Mouse (Mus musculus) hematopoietic stem cell, adult 5-6 weeks (primary cell): ENCODE measurements around the gene Rtraf. TPM values are rescaled to one million over a fixed set of nuclear protein-coding genes. Genes with fewer than 3 reads are reported as not detected.
A peak's percentile ranks its signal among the peaks of the same experiment; 100 is the strongest.

ENCODE experiments used
- ATAC-seq, 2 experiments: fragments of 125-278 bp in 1 of 2; replicated peaks in 1 of 2; 2 replicates each; pipeline ENCODE4 v1.8.0; 2016 to 2017; ENCODE audit warnings: inconsistent platforms in 2 of 2, mild to moderate bottlenecking in 2 of 2, moderate number of reproducible peaks in 2 of 2, low read depth in 1 of 2, moderate TSS enrichment in 1 of 2; ENCODE audit not compliant: low FRiP score in 2 of 2, poor library complexity in 2 of 2, severe bottlenecking in 2 of 2, insufficient read depth in 1 of 2, low TSS enrichment in 1 of 2
- total RNA-seq: library from RNA; stranded (forward); fragments of 172-1452, 232-1000 nt; gene quantifications from 2 replicates; pipeline ENCODE4 v1.2.3, GENCODE M21; 2017

Gene Rtraf
- total RNA-seq, 1 experiment from 2014 or later: 147 TPM

GRCm38 (mm10) chr14:19807339-19807738, 16.3 kb downstream of the Rtraf start:
- no peak for ATAC-seq

DNA sequence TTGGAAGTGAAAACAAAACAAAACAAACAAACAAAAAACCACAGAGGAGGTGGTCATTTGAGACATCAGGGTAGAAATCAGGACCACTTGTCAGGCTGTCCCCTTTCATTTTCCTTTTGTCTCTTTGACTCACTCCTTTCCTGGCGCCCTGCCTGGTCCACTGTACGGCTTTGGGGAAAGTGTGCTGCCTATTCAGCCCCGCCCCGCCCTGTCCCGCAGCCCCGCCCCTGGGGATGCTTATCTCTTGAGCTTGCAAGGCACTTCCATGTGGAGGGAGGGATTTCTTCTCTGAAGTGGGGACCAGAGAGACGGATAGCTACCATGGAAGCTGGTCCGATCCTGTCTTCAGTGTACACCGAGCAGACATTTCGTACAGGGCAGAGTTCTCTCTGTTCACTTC, 20.0 kb downstream of the Rtraf start:
- ATAC-seq: peak; percentile 33 to 46; a peak in 2 of 4 replicates

DNA sequence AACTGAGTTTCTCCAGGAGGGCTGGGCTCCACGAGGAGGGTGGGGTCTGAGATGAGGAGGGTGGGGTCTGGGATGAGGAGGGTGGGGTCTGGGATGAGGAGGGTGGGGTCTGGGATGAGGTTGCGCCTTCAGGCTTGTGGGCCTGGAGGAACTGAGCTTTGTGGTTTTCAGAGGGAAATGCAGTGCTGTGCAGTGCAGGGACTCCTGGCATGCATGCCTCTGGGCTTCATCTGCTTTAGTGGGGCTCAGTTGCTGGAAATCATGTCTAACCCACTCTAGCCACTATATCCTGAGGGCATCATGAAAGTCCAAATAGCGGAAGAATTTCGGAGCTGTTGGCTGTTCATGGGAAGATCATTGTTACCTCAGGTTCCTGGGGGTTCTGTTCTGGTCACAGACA, 20.4 kb downstream of the Rtraf start:
- peak; percentile 38 to 44; a peak in 2 of 4 replicates for ATAC-seq

DNA sequence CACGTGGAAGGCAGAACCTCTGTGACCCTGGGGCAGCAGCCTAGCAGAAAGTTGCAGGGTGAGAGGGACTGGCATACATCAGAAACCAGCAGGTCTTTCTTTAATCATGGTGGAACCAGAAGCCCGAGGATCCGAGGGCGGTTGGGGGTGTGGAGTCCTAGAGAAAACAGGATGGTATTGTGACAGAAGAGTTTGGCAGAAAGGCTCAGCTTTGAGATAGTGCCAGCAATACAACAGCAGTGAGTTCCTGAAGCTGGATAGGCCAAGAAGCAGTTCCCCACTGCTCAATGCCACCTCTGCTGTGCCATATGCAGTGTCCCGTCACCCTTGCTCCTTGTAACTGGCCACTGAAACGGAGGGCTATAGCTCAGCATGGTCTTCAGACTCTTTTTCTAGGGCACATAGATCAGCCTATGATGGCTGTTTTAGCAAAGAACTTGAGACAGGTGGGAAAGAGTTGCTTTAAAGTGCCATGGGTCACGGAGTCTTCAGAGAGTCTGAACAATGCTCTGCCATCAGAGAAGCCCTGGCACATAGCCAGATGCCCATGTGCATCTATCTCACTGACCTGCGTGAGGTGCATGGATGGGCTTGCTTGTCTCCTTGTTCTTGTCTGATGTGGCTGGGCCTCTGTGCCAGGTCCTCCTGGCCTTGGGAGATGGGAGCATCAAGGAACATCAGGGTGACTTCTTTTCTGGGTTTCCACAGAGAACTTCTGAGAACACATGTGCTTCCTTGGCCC, 22.0 kb downstream of the Rtraf start:
- ATAC-seq: no peak

DNA sequence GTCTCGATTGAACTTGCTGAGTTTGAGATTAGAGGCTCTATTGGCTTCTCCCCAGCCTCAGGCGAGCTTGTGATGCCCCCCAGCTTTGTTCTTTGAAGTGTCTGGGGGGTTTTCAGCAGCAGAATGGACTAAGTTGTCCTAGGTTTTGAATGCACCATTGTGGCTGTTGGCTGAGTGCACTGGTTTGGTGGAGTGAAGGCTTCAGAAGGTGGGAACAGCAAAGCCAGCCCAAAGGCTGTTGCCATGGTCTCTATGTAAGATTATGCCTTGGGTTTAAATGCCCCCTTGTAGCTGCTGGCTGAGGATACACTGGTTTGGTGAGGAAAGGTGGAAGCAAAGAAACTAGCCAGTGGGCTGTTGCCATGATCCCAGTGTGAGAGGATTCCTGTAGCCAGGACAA, 23.1 kb downstream of the Rtraf start:
- ATAC-seq: no peak

DNA sequence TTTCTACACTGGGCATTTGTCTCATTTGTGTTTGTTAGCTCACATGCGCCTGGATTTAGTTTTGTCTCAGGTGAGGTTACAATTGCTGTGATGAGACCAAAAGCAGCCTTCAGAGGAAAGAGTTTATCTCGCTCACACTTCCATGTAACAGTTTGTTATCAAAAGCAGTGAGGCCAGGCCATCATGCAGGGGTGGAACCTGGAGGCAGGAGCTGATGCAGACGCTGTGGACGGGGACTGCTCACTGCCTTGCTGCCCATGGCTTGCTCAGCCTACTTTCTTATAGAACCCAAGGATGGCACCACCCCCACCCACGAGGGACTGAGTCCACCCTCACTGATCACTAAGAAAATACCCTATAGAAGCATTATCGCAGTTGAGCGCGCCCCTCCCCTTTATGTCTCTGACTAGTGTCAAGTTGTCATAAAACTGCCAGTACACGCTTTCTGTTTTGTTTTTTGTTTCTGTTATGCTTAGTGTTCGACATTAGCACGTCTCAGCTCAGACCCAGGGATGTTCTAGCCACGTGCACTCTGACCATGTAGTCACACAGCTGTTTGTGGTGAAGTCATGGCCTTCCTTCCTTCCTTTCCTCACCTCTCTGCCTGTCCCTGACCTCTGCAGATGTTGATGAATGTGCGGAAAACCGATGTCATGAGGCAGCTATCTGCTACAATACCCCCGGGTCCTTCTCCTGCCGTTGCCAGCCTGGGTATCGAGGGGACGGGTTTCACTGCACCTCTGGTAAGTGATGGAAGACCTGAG, 26.9 kb downstream of the Rtraf start:
- ATAC-seq: peak; percentile 68 to 77

GRCm38 (mm10) chr14:19794881-19795280, 28.7 kb downstream of the Rtraf start:
- ATAC-seq: no peak

- ATAC-seq: no peak
Observed at GRCm38 (mm10) chr14:19788443-19788842, 35.2 kb downstream of the Rtraf start.

- no peak for ATAC-seq
Observed at GRCm38 (mm10) chr14:19785797-19786588, 37.6 kb downstream of the Rtraf start.

- peak; percentile 29 to 49; a peak in 2 of 4 replicates for ATAC-seq
Observed at GRCm38 (mm10) chr14:19777945-19778344, 45.7 kb downstream of the Rtraf start.

GRCm38 (mm10) chr14:19777365-19777764, 46.3 kb downstream of the Rtraf start:
- ATAC-seq: no peak

- ATAC-seq: no peak; a peak in 1 of 4 replicates
Observed at GRCm38 (mm10) chr14:19776890-19777289, 46.7 kb downstream of the Rtraf start.

DNA sequence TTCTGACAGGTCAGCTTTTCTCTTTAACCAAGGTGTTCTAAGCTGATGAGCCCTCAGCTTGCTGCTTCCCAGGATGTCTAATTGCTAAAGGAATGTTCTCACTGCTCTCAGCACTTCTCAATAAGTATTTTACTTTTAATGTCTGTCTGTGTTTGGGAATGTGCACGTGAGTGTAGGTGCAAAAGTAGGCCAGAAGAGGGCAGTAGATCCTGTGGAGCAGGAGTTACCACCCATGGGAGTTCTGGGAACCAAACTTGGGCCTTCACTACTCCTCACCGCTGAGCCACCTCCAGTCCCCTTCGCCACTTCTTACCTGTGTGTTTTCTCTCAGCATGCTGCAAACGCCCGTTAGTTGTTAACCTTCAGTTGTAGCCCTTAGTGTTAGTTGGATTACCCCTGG, 47.4 kb downstream of the Rtraf start:
- no peak for ATAC-seq

DNA sequence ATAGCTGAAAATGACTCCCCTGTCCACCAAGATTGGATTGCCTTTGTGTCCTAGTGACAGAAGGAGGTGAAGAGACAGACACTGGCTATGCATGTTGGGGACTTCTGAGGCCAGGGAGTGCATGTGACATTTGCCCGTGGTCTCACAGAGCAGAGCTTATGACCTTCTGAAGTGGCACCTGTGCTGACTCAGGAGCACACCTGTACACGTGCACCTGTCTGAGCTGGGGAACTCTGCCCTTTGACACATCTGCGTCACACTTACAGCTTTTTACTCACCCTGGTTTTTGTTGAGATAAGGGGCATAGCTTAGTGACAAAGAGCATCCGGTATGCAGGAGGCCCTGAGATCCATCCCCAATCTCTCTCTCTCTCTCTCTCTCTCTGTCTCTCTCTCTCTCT, 48.1 kb downstream of the Rtraf start:
- ATAC-seq: no peak

GRCm38 (mm10) chr14:19774036-19774628, 49.5 kb downstream of the Rtraf start:
- ATAC-seq: no peak

GRCm38 (mm10) chr14:19771173-19771572, 52.5 kb downstream of the Rtraf start:
- ATAC-seq: peak; percentile 85 to 93

DNA sequence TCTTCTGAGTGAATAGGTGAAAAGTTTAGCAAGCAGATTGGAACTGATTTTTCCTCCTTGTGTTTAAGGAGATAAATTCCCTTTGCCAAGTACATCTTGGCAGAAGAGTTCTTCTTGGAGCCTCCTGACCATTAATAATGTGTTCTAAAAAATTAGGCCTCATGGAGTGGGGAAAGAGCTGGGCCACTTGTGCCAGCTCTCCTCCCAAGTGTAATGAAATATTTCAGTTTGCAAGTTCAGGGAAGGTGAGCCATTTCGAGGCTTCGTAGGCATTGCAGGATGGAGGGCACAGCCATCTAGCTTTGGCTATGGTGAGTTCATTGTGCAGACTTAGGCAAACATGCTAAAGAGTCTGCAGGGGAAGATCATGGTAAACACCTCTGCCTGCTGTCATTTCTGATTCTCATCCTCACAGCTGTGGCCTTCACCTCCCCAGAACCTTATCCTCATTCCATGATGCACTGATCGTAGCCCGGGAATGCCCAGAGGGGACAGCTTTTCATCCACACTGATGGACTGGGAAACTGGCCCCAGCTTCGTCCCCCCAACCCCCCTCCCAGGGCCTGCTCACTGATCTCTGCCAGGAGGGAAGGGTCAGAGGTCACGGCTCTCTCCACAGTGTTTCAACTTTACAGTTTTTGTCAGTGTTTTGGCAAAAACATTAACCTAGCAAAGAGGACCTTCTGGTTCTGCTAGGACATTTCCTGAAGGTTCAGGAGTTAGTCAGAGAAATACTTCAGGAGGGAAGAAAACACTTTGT, 54.0 kb downstream of the Rtraf start:
- ATAC-seq: no peak
